Mouse (Mus musculus) hematopoietic stem cell, adult 5-6 weeks (primary cell): ENCODE results near the gene Rraga. TPM values are rescaled to one million over a fixed set of nuclear protein-coding genes. Genes with fewer than 3 reads are reported as not detected.
"Not testable (repeated sequence)": the region's sequence is repeated elsewhere in the genome, so short reads cannot be mapped to it uniquely, and the experiment has no call there.

Source experiments
- ATAC-seq, 2 experiments: fragments of 125-278 bp in 1 of 2; replicated peaks in 1 of 2; 2 replicates each; pipeline ENCODE4 v1.8.0; 2016 to 2017; ENCODE audit warnings: inconsistent platforms in 2 of 2, mild to moderate bottlenecking in 2 of 2, moderate number of reproducible peaks in 2 of 2, low read depth in 1 of 2, moderate TSS enrichment in 1 of 2; ENCODE audit not compliant: low FRiP score in 2 of 2, poor library complexity in 2 of 2, severe bottlenecking in 2 of 2, insufficient read depth in 1 of 2, low TSS enrichment in 1 of 2
- total RNA-seq: library from RNA; stranded (forward); fragments of 172-1452, 232-1000 nt; gene quantifications from 2 replicates; pipeline ENCODE4 v1.2.3, GENCODE M21; 2017

The Rraga gene
- total RNA-seq, 1 experiment from 2014 or later = 15.9 TPM

- no peak for ATAC-seq
Observed at GRCm38 (mm10) chr4:86576120-86576541, 663 bp downstream of the Rraga start.

DNA sequence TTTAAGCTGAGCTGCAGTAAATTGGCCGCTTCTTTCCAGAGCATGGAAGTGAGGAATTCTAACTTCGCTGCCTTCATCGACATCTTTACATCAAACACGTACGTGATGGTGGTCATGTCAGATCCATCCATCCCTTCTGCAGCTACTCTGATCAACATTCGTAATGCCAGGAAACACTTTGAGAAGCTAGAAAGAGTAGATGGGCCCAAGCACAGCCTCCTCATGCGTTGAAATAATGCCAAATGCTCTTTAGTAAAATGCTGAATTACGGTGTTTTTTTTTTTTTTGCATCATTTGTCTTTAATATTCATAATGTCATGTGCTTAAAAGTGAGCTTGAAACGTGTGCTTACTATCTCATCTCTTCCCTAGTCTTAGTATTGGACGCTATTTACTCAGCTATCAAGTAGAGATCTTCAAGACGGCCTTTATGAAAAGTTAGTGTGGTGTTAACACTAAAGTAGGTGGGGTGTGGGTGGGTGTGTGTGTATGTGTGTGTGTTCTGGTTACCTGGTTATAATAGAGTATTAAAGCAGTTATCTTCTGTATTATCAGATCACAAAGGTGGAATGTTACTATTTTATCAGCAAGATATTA lies 1.3 kb downstream of the Rraga start:
- no peak for ATAC-seq

GRCm38 (mm10) chr4:86580056-86580455 lies 4.6 kb downstream of the Rraga start:
- ATAC-seq = no peak

DNA sequence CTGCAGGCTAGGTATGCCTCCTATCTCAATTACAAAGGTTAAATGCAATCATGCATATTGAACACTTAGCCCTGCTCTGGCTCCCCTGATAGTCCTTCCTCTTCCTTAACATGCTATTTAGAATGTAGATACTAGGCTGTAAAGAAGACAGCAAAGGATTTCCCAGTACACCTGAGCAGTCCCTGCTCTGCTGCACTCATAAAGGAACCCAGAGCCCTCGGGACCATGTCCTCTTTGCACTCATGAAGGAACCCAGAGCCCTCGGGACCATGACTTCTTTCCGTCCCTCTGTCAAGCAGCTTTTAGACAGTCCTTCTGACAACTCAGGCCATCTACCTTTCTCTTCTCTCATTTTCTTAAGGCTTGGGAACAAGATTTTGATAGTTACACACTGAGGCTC lies 5.1 kb downstream of the Rraga start:
- ATAC-seq = no peak

- no peak; a peak in 1 of 4 replicates for ATAC-seq
Observed at GRCm38 (mm10) chr4:86588236-86588635, 12.8 kb downstream of the Rraga start.

DNA sequence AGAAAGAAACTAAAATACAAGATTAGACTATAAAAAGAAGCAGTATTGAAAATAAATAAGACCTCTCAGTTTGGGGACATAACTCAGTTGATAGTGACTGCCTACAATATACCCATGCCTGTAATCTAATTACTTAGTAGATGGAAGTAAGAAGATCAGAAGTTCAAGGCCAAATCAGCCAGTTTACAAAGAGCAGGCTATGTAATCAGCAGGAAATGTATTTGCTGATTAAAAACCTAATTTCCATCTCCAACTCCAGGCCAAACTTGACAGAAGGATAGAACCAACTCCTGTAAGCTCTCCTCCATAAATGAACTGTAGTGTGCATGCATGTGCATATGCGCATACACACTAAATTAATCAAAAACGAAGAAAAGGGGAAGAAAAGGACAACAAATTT lies 15.8 kb downstream of the Rraga start:
- no peak for ATAC-seq

- ATAC-seq = peak; percentile 100
Observed at GRCm38 (mm10) chr4:86611524-86612288, 36.2 kb downstream of the Rraga start, which contains the start of gene Haus6. Haus6 (minus strand) TSS chr4:86612055.

- ATAC-seq = no peak
Observed at GRCm38 (mm10) chr4:86612289-86612620, 36.8 kb downstream of the Rraga start.

- ATAC-seq = no peak
Observed at GRCm38 (mm10) chr4:86620506-86620905, 45.0 kb downstream of the Rraga start.

GRCm38 (mm10) chr4:86622116-86622515 lies 46.6 kb downstream of the Rraga start:
- no peak for ATAC-seq

DNA sequence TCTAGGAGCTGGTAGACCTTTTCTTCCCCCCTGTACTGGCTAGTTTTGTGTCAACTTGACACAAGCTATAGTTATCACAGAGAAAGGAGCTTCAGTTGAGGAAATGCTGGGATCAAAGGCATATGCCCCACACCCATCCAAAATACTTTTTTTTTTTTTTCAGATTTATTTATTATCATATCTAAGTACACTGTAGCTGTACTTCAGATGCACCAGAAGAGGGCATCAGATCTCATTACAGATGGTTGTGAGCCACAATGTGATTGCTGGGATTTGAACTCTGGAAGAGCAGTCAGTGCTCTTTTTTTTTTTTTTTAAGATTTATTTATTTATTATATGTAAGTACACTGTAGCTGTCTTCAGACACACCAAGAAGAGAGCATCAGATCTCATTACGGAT lies 47.1 kb downstream of the Rraga start:
- ATAC-seq = not testable (repeated sequence)

DNA sequence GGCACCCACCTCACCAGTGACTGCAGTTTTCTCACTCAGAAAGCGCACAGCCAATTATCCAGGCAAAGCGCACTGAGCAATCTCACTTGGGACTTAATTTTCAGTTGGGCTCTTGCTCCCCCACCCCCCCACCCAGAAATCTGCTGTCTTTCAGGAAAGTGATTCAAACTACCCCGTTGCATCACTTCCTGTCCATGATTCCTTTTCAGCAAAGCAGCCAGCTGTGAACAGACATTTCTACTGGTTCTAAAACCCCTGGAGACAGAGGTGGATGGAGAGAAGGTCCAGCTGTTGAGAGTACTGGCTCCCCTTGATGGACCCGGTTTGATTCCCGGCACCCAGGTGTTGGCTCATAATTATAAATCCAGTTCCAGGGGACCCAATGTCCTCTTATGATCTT lies 50.0 kb downstream of the Rraga start:
- ATAC-seq = no peak

- not testable (repeated sequence) for ATAC-seq
Observed at GRCm38 (mm10) chr4:86626496-86626895, 51.0 kb downstream of the Rraga start.

Other genes with a start within 250 kb of the Rraga start
- not detected in 2 replicates for gene Saxo1, start 17.3 kb upstream of the Rraga start, total RNA-seq
- 27.5 and 42.0 TPM in 2 replicates for gene Haus6, start 36.4 kb downstream of the Rraga start, total RNA-seq
- gene Plin2, start 94.4 kb downstream of the Rraga start, total RNA-seq = 35.1 and 64.9 TPM in 2 replicates
- gene Dennd4c, start 172.9 kb downstream of the Rraga start, total RNA-seq = 36.0 and 40.0 TPM in 2 replicates